Mouse (Mus musculus): ENCODE measurements at regions not wholly inside any gene's neighbourhood (a gene's known extent, or its start where the extent isn't known, plus 50 kb on each side); places are given as distances from the start of the nearest gene placed in this dataset.

GRCm38 (mm10) chr11:18571557-18572209 is 447.1 kb downstream of the Meis1 start:
- H3K27me3 ChIP-seq, result no peaks in the 10 kb centered on the region
- no peak overlapping the region for H3K9ac ChIP-seq
- 80% methylated on average over 4 of the region's 4 CpGs for WGBS
- no peak overlapping the region for H3K4me3 ChIP-seq (replicated peaks)
- H3K27ac ChIP-seq (replicated peaks), result no peak overlapping the region
- no peaks in the 10 kb centered on the region for H3K9me3 ChIP-seq (replicated peaks)
- no peak overlapping the region for H3K4me2 ChIP-seq (replicated peaks)
- ATAC-seq (ENCODE audit: insufficient number of reproducible peaks, low FRiP score, low TSS enrichment, low read depth), result no peak
- H3K4me1 ChIP-seq, result no peaks in the 10 kb centered on the region
- no peaks in the 10 kb centered on the region for H3K36me3 ChIP-seq

DNA sequence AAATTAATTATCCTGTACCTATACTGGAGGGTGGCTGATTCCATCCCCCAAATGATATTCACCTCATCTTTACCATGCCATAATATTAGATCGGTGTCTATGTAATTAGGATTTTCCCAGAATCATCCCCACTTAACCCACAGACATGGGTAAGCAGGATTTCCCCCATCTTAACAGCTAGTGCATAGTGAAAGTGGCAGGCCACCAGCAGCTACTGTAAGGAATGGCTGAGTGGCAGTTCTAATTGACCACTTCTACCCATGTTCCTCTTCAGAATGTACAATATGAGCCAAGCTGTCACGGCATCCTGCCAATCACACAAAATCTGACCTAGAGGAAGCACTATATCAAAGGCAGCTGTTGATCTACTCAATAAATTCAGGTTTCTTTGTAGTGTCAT is 455.8 kb downstream of the Meis1 start:
- no peak for ATAC-seq (ENCODE audit: insufficient number of reproducible peaks, low FRiP score, low TSS enrichment, low read depth)
- 86% methylated on average over 2 of the region's 2 CpGs for WGBS

DNA sequence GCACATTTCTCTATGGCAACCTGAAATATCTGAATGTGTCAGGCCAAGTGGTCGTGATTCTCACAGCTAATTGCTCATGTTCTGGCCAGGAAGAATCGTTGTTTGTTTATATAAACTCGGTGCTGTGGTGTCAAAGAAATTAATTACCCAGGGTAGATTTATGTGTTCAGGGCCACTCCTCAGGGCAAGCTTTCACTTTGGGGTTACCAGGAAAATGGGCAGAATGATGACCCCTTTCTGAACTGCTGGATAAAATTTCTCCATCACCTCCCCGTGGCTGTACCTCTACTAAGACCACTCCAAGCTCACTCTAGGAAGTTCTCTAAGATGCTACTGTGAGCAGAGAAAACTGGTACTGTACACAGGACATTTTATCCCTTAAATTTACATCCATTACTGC is 460.1 kb downstream of the Meis1 start:
- Histone ChIP-seq H3K27ac (replicated peaks) (no peak overlapping the region), H3K4me3 (replicated peaks) (no peak overlapping the region), H3K9me3 (replicated peaks) (no peaks in the 10 kb centered on the region), H3K27me3 (no peaks in the 10 kb centered on the region), H3K4me1 (no peaks in the 10 kb centered on the region), H3K36me3 (no peaks in the 10 kb centered on the region), H3K9ac (no peak overlapping the region), H3K4me2 (replicated peaks) (no peak overlapping the region)
- no peak for ATAC-seq (ENCODE audit: insufficient number of reproducible peaks, low FRiP score, low TSS enrichment, low read depth)
- 41% methylated on average over 4 of the region's 4 CpGs for WGBS

More for the DNA sequence above, 455.8 kb downstream of the Meis1 start:
- no peak overlapping the region for H3K27ac ChIP-seq (replicated peaks)
- H3K27me3 ChIP-seq, result no peaks in the 10 kb centered on the region
- no peaks in the 10 kb centered on the region for H3K36me3 ChIP-seq
- H3K4me2 ChIP-seq (replicated peaks), result no peak overlapping the region
- H3K9ac ChIP-seq, result no peak overlapping the region
- H3K4me3 ChIP-seq (replicated peaks), result no peak overlapping the region
- H3K9me3 ChIP-seq (replicated peaks), result no peaks in the 10 kb centered on the region
- no peaks in the 10 kb centered on the region for H3K4me1 ChIP-seq

GRCm38 (mm10) chr11:18535592-18535857 is 483.3 kb downstream of the Meis1 start:
- no peaks in the 10 kb centered on the region for H3K36me3 ChIP-seq

GRCm38 (mm10) chr11:18534807-18535591 is 483.8 kb downstream of the Meis1 start:
- Histone ChIP-seq H3K4me2 (replicated peaks) (no peak overlapping the region), H3K9ac (no peak overlapping the region), H3K27me3 (no peaks in the 10 kb centered on the region), H3K27ac (replicated peaks) (no peak overlapping the region), H3K36me3 (no peaks in the 10 kb centered on the region), H3K4me3 (replicated peaks) (no peak overlapping the region), H3K9me3 (replicated peaks) (no peaks in the 10 kb centered on the region), H3K4me1 (no peaks in the 10 kb centered on the region)
- WGBS, result 60% methylated on average over 7 of the region's 7 CpGs
- ATAC-seq (ENCODE audit: insufficient number of reproducible peaks, low FRiP score, low TSS enrichment, low read depth), result no peak

More at GRCm38 (mm10) chr11:18535592-18535857, 483.3 kb downstream of the Meis1 start:
- no peak for ATAC-seq (ENCODE audit: insufficient number of reproducible peaks, low FRiP score, low TSS enrichment, low read depth)
- no peak overlapping the region for H3K9ac ChIP-seq
- H3K4me3 ChIP-seq (replicated peaks), result no peak overlapping the region
- no peaks in the 10 kb centered on the region for H3K4me1 ChIP-seq
- no peak overlapping the region for H3K27ac ChIP-seq (replicated peaks)
- no peak overlapping the region for H3K4me2 ChIP-seq (replicated peaks)
- no peaks in the 10 kb centered on the region for H3K27me3 ChIP-seq
- no peaks in the 10 kb centered on the region for H3K9me3 ChIP-seq (replicated peaks)
- WGBS, result 49% methylated on average over 2 of the region's 2 CpGs

- Histone ChIP-seq H3K4me3 (replicated peaks) (no peak overlapping the region), H3K27me3 (no peaks in the 10 kb centered on the region), H3K9ac (no peak overlapping the region), H3K9me3 (replicated peaks) (no peaks in the 10 kb centered on the region), H3K27ac (replicated peaks) (no peak overlapping the region), H3K4me1 (no peaks in the 10 kb centered on the region), H3K36me3 (no peaks in the 10 kb centered on the region), H3K4me2 (replicated peaks) (no peak overlapping the region)
- 65% methylated on average over 2 of the region's 2 CpGs for WGBS
- no peak for ATAC-seq (ENCODE audit: insufficient number of reproducible peaks, low FRiP score, low TSS enrichment, low read depth)
These were observed 487.3 kb downstream of the Meis1 start for GRCm38 (mm10) chr11:18531264-18532110.

DNA sequence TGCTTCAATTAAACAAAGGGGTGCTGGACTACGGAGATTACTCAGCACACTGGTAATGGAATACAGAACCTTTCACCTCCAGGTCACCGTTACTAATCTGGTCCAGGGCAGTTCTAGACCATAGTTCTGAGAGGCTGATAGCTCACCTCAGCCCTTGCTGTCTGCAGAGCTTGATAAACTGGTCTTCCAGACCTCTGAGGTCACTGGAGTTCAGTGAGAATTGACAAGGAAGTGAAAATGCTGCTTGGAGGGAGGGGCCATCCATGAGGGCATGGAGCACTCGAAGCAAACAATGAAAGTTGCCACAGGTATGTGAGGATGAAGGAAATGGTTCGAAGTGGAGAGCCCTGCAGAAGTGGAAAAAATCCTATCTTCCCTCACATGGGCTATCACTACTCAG is 490.2 kb downstream of the Meis1 start:
- Histone ChIP-seq H3K27me3 (no peaks in the 10 kb centered on the region), H3K4me2 (replicated peaks) (no peak overlapping the region), H3K36me3 (no peaks in the 10 kb centered on the region), H3K27ac (replicated peaks) (no peak overlapping the region), H3K4me1 (no peaks in the 10 kb centered on the region), H3K9ac (no peak overlapping the region), H3K4me3 (replicated peaks) (no peak overlapping the region), H3K9me3 (replicated peaks) (no peaks in the 10 kb centered on the region)
- ATAC-seq (ENCODE audit: insufficient number of reproducible peaks, low FRiP score, low TSS enrichment, low read depth), result no peak
- WGBS, result 55% methylated on average over 4 of the region's 4 CpGs

GRCm38 (mm10) chr11:18495108-18495757 is 523.6 kb downstream of the Meis1 start:
- WGBS, result 65% methylated on average over 6 of the region's 6 CpGs
- Histone ChIP-seq H3K27me3 (no peaks in the 10 kb centered on the region), H3K36me3 (no peaks in the 10 kb centered on the region), H3K9ac (no peak overlapping the region), H3K9me3 (replicated peaks) (no peaks in the 10 kb centered on the region), H3K4me1 (no peaks in the 10 kb centered on the region), H3K4me3 (replicated peaks) (no peak overlapping the region), H3K4me2 (replicated peaks) (no peak overlapping the region), H3K27ac (replicated peaks) (no peak overlapping the region)
- no peak for ATAC-seq (ENCODE audit: insufficient number of reproducible peaks, low FRiP score, low TSS enrichment, low read depth)

GRCm38 (mm10) chr11:18493981-18494380 is 524.8 kb downstream of the Meis1 start:
- no peak for ATAC-seq (ENCODE audit: insufficient number of reproducible peaks, low FRiP score, low TSS enrichment, low read depth)
- Histone ChIP-seq H3K9me3 (replicated peaks) (no peaks in the 10 kb centered on the region), H3K4me2 (replicated peaks) (no peak overlapping the region), H3K4me1 (no peaks in the 10 kb centered on the region), H3K36me3 (no peaks in the 10 kb centered on the region), H3K27ac (replicated peaks) (no peak overlapping the region), H3K27me3 (no peaks in the 10 kb centered on the region), H3K9ac (no peak overlapping the region), H3K4me3 (replicated peaks) (no peak overlapping the region)
- 77% methylated on average over 5 of the region's 5 CpGs for WGBS

- WGBS, result 27% methylated on average over 2 of the region's 2 CpGs
- H3K36me3 ChIP-seq, result no peaks in the 10 kb centered on the region
- no peak overlapping the region for H3K27ac ChIP-seq (replicated peaks)
- H3K4me2 ChIP-seq (replicated peaks), result no peak overlapping the region
- H3K4me3 ChIP-seq (replicated peaks), result no peak overlapping the region
- H3K9ac ChIP-seq, result no peak overlapping the region
- no peak for ATAC-seq (ENCODE audit: insufficient number of reproducible peaks, low FRiP score, low TSS enrichment, low read depth)
- H3K9me3 ChIP-seq (replicated peaks), result no peaks in the 10 kb centered on the region
- H3K27me3 ChIP-seq, result no peaks in the 10 kb centered on the region
- H3K4me1 ChIP-seq, result no peaks in the 10 kb centered on the region
These were observed 525.7 kb downstream of the Meis1 start for GRCm38 (mm10) chr11:18493086-18493485.

All from embryonic facial prominence, embryonic 15.5 days (tissue).